Mouse (Mus musculus) erythroblast, embryonic 14.5 days (primary cell): ENCODE measurements around the gene G2e3. TPM values are rescaled to one million over a fixed set of nuclear protein-coding genes. Genes with fewer than 3 reads are reported as not detected.
A peak's percentile ranks its signal among the peaks of the same experiment; 100 is the strongest.

Experiments
- H3K27me3 ChIP-seq: 2 replicates; pipeline ENCODE4 v1.6.1; 2012; ENCODE audit warnings: inconsistent platforms; ENCODE audit not compliant: control insufficient read depth
- H3K36me3 ChIP-seq: 2 replicates; pipeline ENCODE4 v1.6.1; 2012; ENCODE audit warnings: mild to moderate bottlenecking, inconsistent platforms; ENCODE audit not compliant: control insufficient read depth
- H3K4me1 ChIP-seq: 2 replicates; pipeline ENCODE4 v1.6.1; 2012; ENCODE audit warnings: inconsistent platforms; ENCODE audit not compliant: control insufficient read depth
- H3K4me3 ChIP-seq: replicated peaks from 2 replicates; pipeline ENCODE3; 2012; ENCODE audit warnings: moderate library complexity, mild to moderate bottlenecking, inconsistent platforms
- H3K9me3 ChIP-seq: 2 replicates; pipeline ENCODE4 v1.6.1; 2012; ENCODE audit warnings: low read length, inconsistent platforms, mixed read lengths; ENCODE audit not compliant: control insufficient read depth
- GATA1 ChIP-seq: IDR thresholded peaks from 2 replicates; pipeline ENCODE4 v1.6.1; 2012; ENCODE audit warnings: low read length, inconsistent platforms, mixed read lengths
- TAL1 ChIP-seq: IDR thresholded peaks from 3 replicates; pipeline ENCODE4 v1.6.1; 2012; ENCODE audit warnings: low read length, inconsistent platforms, mixed read lengths
- polyA plus RNA-seq: library from polyadenylated mRNA; stranded (reverse); fragments of >175 nt; gene quantifications from 2 replicates; pipeline ENCODE4 v1.2.3, GENCODE M21; 2012

Gene G2e3
- 0.11 and 0.12 TPM in 2 replicates for polyA plus RNA-seq

DNA sequence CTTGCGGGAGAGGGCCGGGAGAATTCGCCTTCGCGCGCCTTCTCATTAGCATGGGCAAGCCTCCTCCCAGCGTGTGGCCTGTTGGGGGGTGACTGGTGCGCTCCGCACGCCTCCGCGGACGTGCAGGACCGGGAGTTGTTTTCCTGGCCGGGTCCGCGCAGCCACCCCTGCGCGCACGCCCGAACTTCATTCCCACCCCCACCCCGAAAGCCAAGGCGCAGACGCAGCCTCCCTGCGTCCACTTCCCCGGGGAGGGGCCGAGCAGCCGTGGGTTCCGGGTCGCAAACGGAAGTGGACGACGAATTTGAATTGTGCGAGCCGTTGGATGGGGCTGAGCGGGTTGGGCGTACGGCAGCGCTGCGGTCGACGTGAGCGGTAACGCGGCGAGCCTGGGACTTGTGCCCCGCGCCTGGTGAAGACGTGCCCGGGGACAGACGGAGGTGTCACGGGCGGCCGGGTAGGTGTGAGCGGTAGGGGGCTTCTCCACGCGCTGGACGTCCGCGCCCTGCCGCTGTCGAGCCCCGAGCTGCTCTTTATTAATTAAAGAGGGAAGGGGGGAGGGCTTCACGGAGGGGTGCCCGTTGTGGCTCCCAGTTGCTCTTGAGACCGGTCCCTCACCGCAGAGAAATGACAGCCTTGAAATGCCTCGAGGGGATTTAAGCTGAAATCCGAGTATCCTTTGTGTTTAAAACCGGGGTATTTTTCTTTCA, at the start of gene G2e3:
Gene G2e3, plus strand, starts transcription at position 74 of the 710 bp plus-strand sequence.
- Histone ChIP-seq H3K9me3 (no peaks in the 10 kb centered on the region), H3K27me3 (no peaks in the 10 kb centered on the region), H3K36me3 (peaks cover 30% of the 10 kb centered on the region), H3K4me1 (peaks cover 33% of the 10 kb centered on the region), H3K4me3 (peak within 1 kb of the TSS; percentile 98)
- TF ChIP-seq TAL1 (no peak), GATA1 (no peak)

DNA sequence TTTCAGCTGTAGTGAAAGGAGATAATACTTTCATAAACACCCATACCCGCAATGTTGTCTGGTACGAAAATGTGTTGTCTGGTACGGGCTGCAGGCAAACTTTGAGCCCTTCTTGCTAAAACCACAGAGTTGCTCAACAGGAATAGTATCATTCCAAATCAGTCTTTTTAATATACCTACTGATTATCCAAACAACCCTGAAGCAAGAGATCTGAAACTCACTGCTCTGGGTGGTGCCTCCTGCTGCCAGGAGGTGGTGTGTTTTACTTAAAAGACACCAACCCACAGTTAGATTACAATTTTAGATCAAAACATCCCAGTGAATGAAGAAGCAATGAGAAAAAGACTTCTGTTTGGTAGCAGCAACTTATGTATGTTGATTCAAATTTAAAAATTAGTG, 24.3 kb upstream of the G2e3 start:
- TF ChIP-seq GATA1 (no peak), TAL1 (no peak)
- H3K4me1 ChIP-seq = no peaks in the 10 kb centered on the region
- no peaks in the 10 kb centered on the region for H3K36me3 ChIP-seq
- H3K9me3 ChIP-seq = peaks cover under 1% of the 10 kb centered on the region; the same call in 1 of the 2 replicates
- no peaks in the 10 kb centered on the region for H3K27me3 ChIP-seq
- H3K4me3 ChIP-seq = no peak overlapping the region

- Histone ChIP-seq H3K4me3 (no peak overlapping the region), H3K4me1 (no peaks in the 10 kb centered on the region), H3K36me3 (no peaks in the 10 kb centered on the region), H3K9me3 (no peaks in the 10 kb centered on the region), H3K27me3 (no peaks in the 10 kb centered on the region)
- no peak for TF ChIP-seq TAL1
- no peak for TF ChIP-seq GATA1
Observed at GRCm38 (mm10) chr12:51326819-51327218, 21.0 kb upstream of the G2e3 start.

DNA sequence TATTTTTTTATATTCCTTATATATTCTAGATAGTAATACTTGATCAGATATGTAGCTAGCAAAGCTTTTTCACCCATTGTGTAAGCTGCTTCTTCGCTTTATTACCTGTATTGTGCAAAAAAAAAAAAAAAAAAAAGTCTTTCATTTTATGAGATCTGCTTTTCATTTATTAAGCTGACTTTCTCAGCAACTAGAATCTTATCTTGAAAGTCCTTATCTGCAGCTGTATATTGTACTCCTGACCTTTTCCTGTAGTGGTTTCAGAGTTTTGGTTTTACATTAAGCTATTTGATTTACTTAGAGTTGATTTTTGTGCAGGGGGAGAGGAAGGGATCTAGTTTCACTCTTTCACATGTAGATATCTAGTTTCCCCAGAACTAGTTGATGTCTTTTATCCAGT, 10.8 kb upstream of the G2e3 start:
- TF ChIP-seq GATA1 (no peak), TAL1 (no peak)
- H3K27me3 ChIP-seq = no peaks in the 10 kb centered on the region
- H3K4me1 ChIP-seq = no peaks in the 10 kb centered on the region
- H3K36me3 ChIP-seq = no peaks in the 10 kb centered on the region
- no peaks in the 10 kb centered on the region for H3K9me3 ChIP-seq
- H3K4me3 ChIP-seq = no peak overlapping the region

DNA sequence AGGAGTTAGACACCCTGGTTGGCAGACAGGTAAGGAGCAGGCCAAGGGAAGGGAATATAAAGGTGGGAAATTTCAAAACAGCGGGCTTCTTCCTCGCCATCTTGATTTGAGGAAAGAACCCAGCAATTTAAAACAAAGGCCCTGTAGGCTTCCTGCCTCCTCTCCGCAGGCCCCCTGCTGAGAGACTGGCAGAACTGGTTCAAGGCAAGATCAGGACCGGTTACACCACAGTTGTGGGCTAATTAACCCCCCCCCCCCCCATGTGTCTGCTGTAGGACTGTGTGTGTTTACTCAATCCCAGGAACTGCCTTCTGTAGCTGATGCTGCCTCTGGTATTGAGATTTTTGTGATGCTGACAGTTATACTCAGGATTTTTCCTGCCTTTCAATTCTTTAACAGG, 1.7 kb upstream of the G2e3 start:
- Histone ChIP-seq H3K9me3 (no peaks in the 10 kb centered on the region), H3K27me3 (no peaks in the 10 kb centered on the region), H3K4me3 (no peak overlapping the region), H3K36me3 (peaks cover 11% of the 10 kb centered on the region), H3K4me1 (peaks cover 30% of the 10 kb centered on the region)
- TF ChIP-seq TAL1 (no peak), GATA1 (no peak)

DNA sequence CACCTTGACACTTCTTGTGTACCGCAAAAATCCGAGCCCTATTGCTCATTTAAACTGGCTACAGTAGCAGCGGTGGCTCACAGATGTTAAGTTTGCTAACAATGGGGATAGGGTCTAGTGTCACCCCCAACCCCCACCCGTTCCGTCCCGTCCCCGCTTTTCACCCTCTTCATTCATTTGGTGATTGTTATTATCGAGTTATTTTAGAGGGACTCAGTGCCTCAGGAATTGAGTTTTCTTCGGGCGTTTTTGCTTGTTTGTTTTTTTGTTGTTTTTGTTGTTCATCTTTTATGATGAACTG, 787 bp downstream of the G2e3 start:
- no peak for TF ChIP-seq TAL1
- TF ChIP-seq GATA1 = no peak
- Histone ChIP-seq H3K9me3 (no peaks in the 10 kb centered on the region), H3K36me3 (peaks cover 35% of the 10 kb centered on the region), H3K4me3 (peak overlapping the region; percentile 98), H3K4me1 (peaks cover 33% of the 10 kb centered on the region), H3K27me3 (no peaks in the 10 kb centered on the region)

DNA sequence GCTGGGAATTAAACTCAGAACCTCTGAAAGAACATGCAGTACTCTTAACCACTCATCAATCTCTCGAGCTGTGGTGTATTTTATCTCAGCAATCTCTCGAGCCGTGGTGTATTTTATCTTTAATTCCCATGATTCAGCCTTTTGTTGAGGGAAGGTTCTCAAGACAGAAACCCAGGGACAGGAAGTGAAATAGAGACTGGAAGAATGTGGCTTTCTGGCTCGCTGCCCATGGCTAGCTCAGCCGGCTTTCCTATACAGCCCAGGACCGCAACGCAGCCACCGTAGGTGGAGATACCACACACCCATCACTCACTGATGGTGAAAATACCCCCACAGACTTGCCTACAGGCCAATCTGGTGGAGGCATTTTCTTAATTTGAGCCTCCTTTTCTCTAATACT, 7.4 kb downstream of the G2e3 start:
- Histone ChIP-seq H3K27me3 (no peaks in the 10 kb centered on the region), H3K4me3 (no peak overlapping the region), H3K9me3 (no peaks in the 10 kb centered on the region), H3K4me1 (peaks cover 11% of the 10 kb centered on the region), H3K36me3 (peaks cover 98% of the 10 kb centered on the region)
- TF ChIP-seq GATA1 = no peak
- TF ChIP-seq TAL1 = no peak

DNA sequence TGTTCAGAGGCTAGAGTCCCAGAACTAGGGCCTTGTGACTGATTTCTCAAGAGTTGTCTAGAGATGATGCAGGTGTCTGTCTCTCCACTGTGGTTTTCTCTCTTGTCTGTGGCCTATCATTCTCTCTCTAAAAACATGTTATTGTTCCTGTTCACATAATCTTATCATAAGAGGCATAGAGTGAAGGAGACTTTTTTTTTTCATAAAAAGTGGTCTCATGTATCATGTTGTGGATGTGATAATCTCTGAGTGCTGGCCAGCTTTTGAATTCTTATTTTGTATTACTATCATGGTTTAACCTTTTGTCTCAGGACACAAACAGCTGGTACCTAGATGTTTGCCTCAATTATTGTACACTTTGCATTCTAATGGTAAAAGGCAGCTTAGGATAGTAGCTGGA, 13.4 kb downstream of the G2e3 start:
- H3K27me3 ChIP-seq = no peaks in the 10 kb centered on the region
- TF ChIP-seq GATA1 = no peak
- TF ChIP-seq TAL1 = no peak
- H3K4me3 ChIP-seq = no peak overlapping the region
- H3K9me3 ChIP-seq = no peaks in the 10 kb centered on the region
- H3K4me1 ChIP-seq = no peaks in the 10 kb centered on the region
- peaks cover 99% of the 10 kb centered on the region for H3K36me3 ChIP-seq

DNA sequence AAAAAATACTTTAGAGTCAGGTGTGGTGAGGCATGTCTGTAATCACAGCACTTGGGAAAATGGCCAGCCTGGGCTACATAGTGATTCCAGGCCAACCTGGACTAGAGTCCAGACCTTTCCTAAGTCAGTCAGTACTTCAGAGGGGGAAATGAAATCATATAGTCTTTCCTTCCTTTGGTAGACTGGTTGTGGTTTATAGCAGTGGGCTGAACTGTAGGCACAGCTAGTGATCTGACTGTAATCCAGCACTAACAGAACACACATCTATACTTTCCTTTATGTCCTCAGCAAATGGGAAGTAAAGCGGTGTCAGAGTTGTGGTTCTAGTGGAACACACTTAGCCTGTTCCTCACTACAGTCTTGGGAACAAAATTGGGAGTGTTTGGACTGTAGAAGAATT, 15.0 kb downstream of the G2e3 start:
- H3K27me3 ChIP-seq = no peaks in the 10 kb centered on the region
- H3K36me3 ChIP-seq = peaks cover 99% of the 10 kb centered on the region
- TF ChIP-seq GATA1 (no peak), TAL1 (no peak)
- H3K9me3 ChIP-seq = no peaks in the 10 kb centered on the region
- H3K4me1 ChIP-seq = no peaks in the 10 kb centered on the region
- H3K4me3 ChIP-seq = no peak overlapping the region

DNA sequence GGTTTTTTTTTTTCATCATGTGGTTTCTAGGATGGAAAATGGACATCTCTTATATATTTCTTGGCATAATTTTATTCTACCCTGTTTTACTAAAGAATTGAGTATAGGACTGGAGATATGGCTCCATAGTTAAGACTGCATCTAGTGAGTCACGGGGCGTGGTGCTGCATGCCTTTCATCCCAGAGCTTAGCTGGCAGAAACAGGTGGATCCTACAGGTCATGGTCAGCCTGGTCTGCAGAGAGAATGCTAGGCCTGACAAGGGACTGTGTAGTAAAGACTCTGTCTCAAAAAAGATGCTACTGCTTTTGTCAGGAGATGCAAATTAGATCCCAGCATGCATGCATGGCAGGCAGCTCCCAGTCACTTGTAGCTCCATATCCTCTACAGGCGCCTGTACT, 20.6 kb downstream of the G2e3 start:
- H3K9me3 ChIP-seq = no peaks in the 10 kb centered on the region
- H3K27me3 ChIP-seq = no peaks in the 10 kb centered on the region
- TF ChIP-seq GATA1 (no peak), TAL1 (no peak)
- no peaks in the 10 kb centered on the region for H3K4me1 ChIP-seq
- no peak overlapping the region for H3K4me3 ChIP-seq
- H3K36me3 ChIP-seq = peaks cover 99% of the 10 kb centered on the region
